Mouse (Mus musculus): ENCODE measurements around the gene Mpg.

DNA sequence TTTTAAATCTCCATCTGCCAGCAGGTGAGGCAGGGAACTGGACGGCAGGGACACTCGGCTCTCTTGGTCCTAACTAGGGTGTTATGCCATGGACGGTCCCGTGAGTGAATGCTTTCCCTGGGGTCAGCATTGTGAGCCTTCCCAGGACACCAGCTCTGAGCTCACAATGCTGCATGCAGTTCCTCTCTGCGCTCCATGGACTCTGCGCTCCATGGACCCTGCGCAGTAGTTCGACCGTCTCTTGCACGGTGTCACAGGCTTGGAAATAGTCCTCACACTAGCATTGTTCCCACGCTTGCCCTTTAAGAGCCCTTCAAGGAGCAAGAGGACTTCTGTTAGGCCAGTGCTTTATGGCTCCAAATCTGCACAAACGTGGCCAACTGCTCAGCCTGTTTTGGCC is 37.4 kb upstream of the Mpg start:
- TF ChIP-seq CTCF (IDR thresholded peaks at IDR 0.05; ENCODE audit: low read depth, low read length) (no peak), POLR2A (IDR thresholded peaks at IDR 0.05; ENCODE audit: borderline replicate concordance, low read depth, low read length) (no peak)

Data from bone marrow macrophage, adult 2 months (primary cell).